Mouse (Mus musculus): ENCODE results near the gene D430041D05Rik.

DNA sequence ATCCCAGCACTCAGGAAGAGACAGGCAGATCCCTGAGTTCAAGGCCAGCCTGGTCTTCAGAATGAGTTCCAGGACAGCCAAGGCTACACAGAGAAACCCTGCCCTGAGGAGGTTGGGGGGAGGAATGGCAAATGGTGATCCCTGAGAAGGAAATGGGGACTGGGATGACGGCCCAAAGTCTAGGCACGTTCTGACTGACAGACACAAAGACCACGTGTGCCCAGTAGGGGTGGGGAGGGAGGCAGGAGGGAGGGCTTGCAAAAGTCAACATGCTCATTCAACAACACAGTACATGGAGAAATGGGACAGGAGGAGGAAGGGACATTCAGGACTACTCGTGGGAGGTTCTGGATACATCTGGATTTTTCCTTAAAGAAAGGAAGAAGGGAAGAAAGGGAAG lies 1.7 kb upstream of the D430041D05Rik start:
- TF ChIP-seq CTCF (IDR thresholded peaks at IDR 0.05; ENCODE audit: insufficient read depth, low read length) (no peak), POLR2A (IDR thresholded peaks at IDR 0.05; ENCODE audit: borderline replicate concordance, extremely low read depth, low read depth, low read length) (no peak)

Data from lung, adult 2 months (tissue).